Mouse (Mus musculus) liver, postnatal 0 days (tissue): ENCODE data around the gene Tma7. TPM values are rescaled to one million over a fixed set of nuclear protein-coding genes. Genes with fewer than 3 reads are reported as not detected.

Source experiments
- ATAC-seq: fragments of 200-750 bp; cut with Nextera tagmentation; 2 replicates; pipeline ENCODE4 v1.8.0; 2017; ENCODE audit warnings: mild to moderate bottlenecking, moderate library complexity
- DNase-seq: peaks from one replicate; pipeline ENCODE4 v3.0.0-alpha.2; 2016
- H3K27ac ChIP-seq: fragments of 300-500 bp; sonication (generic); 2 replicates; pipeline ENCODE4 v1.5.1; 2014; ENCODE audit warnings: antibody characterized with exemption, moderate library complexity, mild to moderate bottlenecking, low read depth
- H3K27me3 ChIP-seq: fragments of 300-500 bp; sonication (generic); 2 replicates; pipeline ENCODE4 v1.6.1; 2014; ENCODE audit warnings: low read length, control low read depth, mixed read lengths; ENCODE audit not compliant: insufficient read depth
- H3K36me3 ChIP-seq: fragments of 300-500 bp; sonication (generic); replicated peaks from 2 replicates; pipeline ENCODE4 v1.6.1; 2014; ENCODE audit warnings: mild to moderate bottlenecking, control low read depth, low read length, moderate library complexity, mixed read lengths; ENCODE audit not compliant: insufficient read depth
- H3K4me1 ChIP-seq: fragments of 300-500 bp; sonication (generic); 2 replicates; pipeline ENCODE4 v1.6.1; 2014; ENCODE audit warnings: antibody characterized with exemption, mild to moderate bottlenecking, control low read depth; ENCODE audit not compliant: insufficient read depth
- H3K4me2 ChIP-seq: fragments of 300-500 bp; sonication (generic); 2 replicates; pipeline ENCODE4 v1.6.1; 2014; ENCODE audit warnings: low read depth, mild to moderate bottlenecking, low read length, moderate library complexity, mixed read lengths
- H3K4me3 ChIP-seq: fragments of 300-500 bp; sonication (generic); 2 replicates; pipeline ENCODE4 v1.5.1; 2014; ENCODE audit warnings: low read depth, low read length
- H3K9ac ChIP-seq: fragments of 300-500 bp; sonication (generic); replicated peaks from 2 replicates; pipeline ENCODE4 v1.6.1; 2014; ENCODE audit warnings: mild to moderate bottlenecking, moderate library complexity
- H3K9me3 ChIP-seq: fragments of 300-500 bp; sonication (generic); 2 replicates; pipeline ENCODE4 v1.6.1; 2016; ENCODE audit warnings: mild to moderate bottlenecking, control low read depth, low read length, mixed read lengths
- CTCF ChIP-seq: sonication (generic); IDR thresholded peaks from 2 replicates; pipeline ENCODE4 v1.5.1; 2016; ENCODE audit warnings: antibody characterized with exemption, low read depth
- EP300 ChIP-seq: IDR thresholded peaks from 2 replicates; pipeline ENCODE4 v1.6.1; 2016; ENCODE audit warnings: antibody characterized with exemption, low read depth, mild to moderate bottlenecking
- WGBS: fragments of 180-500 bp; shearing (Covaris S2); extraction: QIAGEN DNeasy Blood & Tissue Kit; methylation state at CpG from one replicate; pipeline ENCODE4 v1.1.7; 2014; ENCODE audit not compliant: insufficient replicate concordance; 5-methylcytosine and 5-hydroxymethylcytosine counted together
- polyA plus RNA-seq: library from polyadenylated mRNA; unstranded; fragments of >200 nt; fragmentation: Nextera tagmentation; extraction: Ambion mirVana; gene quantifications from 2 replicates; pipeline ENCODE4 v1.2.1, GENCODE M21; 2015

Tma7 gene
- polyA plus RNA-seq = 283 and 284 TPM in 2 replicates

DNA sequence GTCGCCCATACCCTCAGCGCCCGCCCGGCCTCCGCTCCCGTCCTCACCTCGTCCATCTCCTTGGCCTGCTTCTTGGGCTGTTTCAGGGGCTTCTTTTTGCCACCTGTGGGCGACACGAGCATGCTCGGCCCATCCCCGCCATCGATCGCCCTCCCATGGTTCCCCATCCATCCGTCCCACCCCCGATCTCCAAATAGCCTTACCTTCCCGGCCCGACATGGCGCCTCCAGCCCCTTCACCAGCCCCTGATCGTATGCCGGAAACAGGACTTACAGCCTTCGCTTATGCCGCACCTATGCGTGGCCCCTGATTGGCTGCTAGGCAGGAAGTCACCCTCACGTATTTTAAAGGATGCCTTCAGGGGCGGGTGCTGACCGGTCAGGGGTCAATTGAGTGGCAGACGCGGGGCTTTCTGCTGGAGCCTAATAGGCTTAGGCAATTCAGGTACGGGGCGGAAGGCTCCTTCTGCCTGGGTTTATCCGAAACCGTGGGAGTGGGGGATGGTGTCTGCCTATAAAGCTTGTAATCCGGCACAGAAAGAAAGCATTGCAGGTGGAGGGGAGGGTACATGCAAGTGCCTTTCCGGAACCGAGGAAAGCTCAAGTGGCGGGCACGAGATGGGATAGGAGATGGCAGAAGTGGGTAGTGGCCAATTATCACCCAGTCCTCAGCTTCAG, at the start of gene Tma7, which contains the start of gene Ccdc51:
Gene Tma7, minus strand, starts transcription at position 464 of the 677 bp plus-strand sequence.
Gene Ccdc51, plus strand, starts transcription at position 370 of the 677 bp plus-strand sequence.
- peak; percentile 99 for ATAC-seq
- under 1% methylated on average over 37 of the region's 37 CpGs for WGBS

DNA sequence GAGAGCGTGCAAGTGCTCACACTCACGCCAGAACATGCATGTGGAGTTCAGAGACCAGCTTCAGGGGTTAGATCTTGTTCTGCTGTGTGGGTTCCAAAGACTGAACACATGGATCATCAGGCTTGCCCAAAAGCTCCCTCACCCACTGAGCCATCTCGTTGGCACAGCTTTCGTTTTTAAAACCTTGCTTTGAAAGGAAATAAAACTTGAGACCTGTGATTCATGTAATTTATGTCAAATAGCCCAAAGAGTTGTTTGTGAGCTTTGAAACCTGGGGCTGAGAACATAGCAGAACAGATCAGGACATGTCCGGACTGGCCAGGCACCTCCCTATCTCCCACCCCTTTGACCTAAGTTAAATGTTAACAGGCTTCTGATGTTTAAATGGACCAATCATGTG, 47.7 kb upstream of the Tma7 start:
- no peaks in the 10 kb centered on the region for H3K9me3 ChIP-seq
- 77% methylated on average over 5 of the region's 5 CpGs for WGBS
- DNase-seq = no peak

More for the DNA sequence above, at the start of gene Tma7, which contains the start of gene Ccdc51:
- Histone ChIP-seq H3K9ac (peak within 1 kb of the TSS; percentile 83), H3K27ac (peak within 1 kb of the TSS; percentile 73), H3K4me1 (peaks cover 19% of the 10 kb centered on the region), H3K27me3 (no peaks in the 10 kb centered on the region), H3K4me3 (peak within 1 kb of the TSS; percentile 70), H3K36me3 (no peaks in the 10 kb centered on the region; the same call in 1 of the 2 replicates), H3K9me3 (no peaks in the 10 kb centered on the region), H3K4me2 (peak within 1 kb of the TSS; percentile 77)
- DNase-seq = peak; percentile 87
- TF ChIP-seq CTCF (0 out of 2 replicates have a peak, but pooled peaks have one; percentile 3), EP300 (no peak; the same call in 1 of the 2 replicates)

DNA sequence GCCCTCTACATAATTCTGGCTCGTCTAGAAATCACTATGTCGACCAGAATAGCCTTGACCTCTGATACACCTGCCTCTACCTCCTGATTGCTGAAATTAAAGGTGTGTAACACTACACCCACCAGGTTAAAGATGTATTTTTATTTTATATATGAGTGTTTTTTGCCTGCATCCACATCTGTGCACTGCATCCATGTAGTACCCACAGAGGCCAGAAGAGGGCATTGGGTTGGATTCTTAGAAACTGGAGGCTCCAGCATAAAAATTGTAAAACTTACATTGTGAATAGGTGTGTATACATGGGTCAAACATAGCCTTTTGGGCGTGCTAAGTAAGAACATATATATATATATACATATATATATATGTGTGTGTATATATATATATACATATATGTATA, 45.8 kb upstream of the Tma7 start:
- H3K4me3 ChIP-seq = no peak overlapping the region
- no peak for ATAC-seq
- 0 out of 2 replicates have a peak, but pooled peaks cover 3% of the 10 kb centered on the region for H3K4me1 ChIP-seq
- no peak overlapping the region for H3K9ac ChIP-seq
- no peaks in the 10 kb centered on the region for H3K27me3 ChIP-seq
- H3K9me3 ChIP-seq = no peaks in the 10 kb centered on the region
- DNase-seq = no peak
- WGBS = 39% methylated on average over 3 of the region's 3 CpGs
- H3K4me2 ChIP-seq = no peak overlapping the region
- no peaks in the 10 kb centered on the region for H3K36me3 ChIP-seq
- TF ChIP-seq EP300 = no peak
- peak; percentile 44 for TF ChIP-seq CTCF
- H3K27ac ChIP-seq = no peak overlapping the region

More for the DNA sequence above, 47.7 kb upstream of the Tma7 start:
- TF ChIP-seq CTCF = no peak
- no peak for TF ChIP-seq EP300
- H3K4me1 ChIP-seq = no peaks in the 10 kb centered on the region
- no peaks in the 10 kb centered on the region for H3K27me3 ChIP-seq
- no peaks in the 10 kb centered on the region for H3K36me3 ChIP-seq
- no peak for ATAC-seq
- no peak overlapping the region for H3K27ac ChIP-seq
- no peak overlapping the region for H3K9ac ChIP-seq
- H3K4me3 ChIP-seq = no peak overlapping the region
- H3K4me2 ChIP-seq = no peak overlapping the region

DNA sequence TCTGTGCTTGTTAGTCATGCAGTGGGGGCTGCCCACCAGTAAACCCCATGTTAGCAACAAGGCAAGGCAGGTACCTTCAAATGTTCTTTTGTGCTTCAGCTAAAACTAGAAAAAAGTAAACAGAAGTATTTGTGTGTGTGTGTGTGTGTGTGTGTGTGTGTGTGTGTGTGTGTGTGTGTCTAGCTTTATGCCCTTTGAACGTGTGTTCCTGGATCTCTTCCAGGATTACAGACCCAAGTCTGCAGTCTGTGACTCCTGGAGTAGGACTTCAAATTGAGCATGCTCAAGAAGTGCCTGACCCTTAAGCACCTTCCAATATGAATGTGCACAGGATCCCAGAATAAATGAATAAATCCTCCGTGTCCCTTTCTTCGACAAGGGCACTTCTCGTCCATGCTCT, 44.7 kb upstream of the Tma7 start:
- Histone ChIP-seq H3K4me2 (no peak overlapping the region), H3K27me3 (no peaks in the 10 kb centered on the region), H3K9me3 (no peaks in the 10 kb centered on the region), H3K9ac (no peak overlapping the region), H3K4me3 (no peak overlapping the region), H3K36me3 (no peaks in the 10 kb centered on the region), H3K4me1 (0 out of 2 replicates have a peak, but pooled peaks cover 3% of the 10 kb centered on the region), H3K27ac (no peak overlapping the region)
- no peak for TF ChIP-seq CTCF
- TF ChIP-seq EP300 = no peak
- WGBS = 73% methylated on average over 4 of the region's 4 CpGs
- DNase-seq = no peak
- no peak for ATAC-seq

DNA sequence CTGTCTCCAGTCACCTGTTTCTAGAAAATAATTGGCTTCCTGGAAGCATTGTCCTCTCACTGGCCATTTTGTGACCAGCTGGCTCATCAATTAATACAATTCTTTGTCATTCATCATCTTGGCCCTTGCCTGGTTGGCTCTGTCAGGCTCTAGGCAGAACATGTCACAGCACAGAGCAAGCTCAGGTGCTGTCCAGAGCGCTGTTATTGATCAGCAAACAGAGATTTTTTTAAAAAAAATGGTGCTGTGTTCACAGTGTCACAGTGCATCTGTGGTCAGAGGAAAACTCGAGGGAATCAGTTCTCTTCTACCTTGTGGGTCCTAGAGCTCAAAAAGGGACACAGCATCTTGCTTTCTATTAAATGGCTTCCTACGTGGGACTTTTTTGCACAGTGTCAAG, 43.1 kb upstream of the Tma7 start:
- no peak overlapping the region for H3K4me3 ChIP-seq
- H3K27me3 ChIP-seq = no peaks in the 10 kb centered on the region
- H3K27ac ChIP-seq = no peak overlapping the region
- H3K9ac ChIP-seq = no peak overlapping the region
- WGBS = 50% methylated on average over 3 of the region's 3 CpGs
- no peaks in the 10 kb centered on the region for H3K9me3 ChIP-seq
- no peak overlapping the region for H3K4me2 ChIP-seq
- H3K36me3 ChIP-seq = no peaks in the 10 kb centered on the region
- DNase-seq = no peak
- peak; percentile 86 for ATAC-seq
- 0 out of 2 replicates have a peak, but pooled peaks cover 3% of the 10 kb centered on the region for H3K4me1 ChIP-seq
- TF ChIP-seq CTCF (no peak), EP300 (no peak)

DNA sequence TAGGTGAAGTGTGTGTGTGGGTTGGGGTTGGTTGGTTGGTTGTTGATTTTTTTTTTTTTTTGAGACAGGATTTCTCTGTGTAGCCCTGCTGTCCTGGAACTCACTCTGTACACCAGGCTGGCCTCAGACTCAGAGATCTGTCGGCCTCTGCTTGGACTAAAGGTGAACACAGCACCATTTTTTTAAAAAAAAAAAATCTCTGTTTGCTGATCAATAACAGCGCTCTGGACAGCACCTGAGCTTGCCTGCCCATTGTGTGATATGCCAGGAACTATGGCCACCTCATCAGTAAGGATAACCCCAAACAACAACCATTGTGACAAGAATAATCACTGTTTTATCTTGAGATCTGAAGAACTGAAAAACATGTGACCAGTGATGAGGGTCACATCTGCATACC, 42.7 kb upstream of the Tma7 start:
- 54% methylated on average over 2 of the region's 2 CpGs for WGBS
- Histone ChIP-seq H3K27me3 (no peaks in the 10 kb centered on the region), H3K36me3 (no peaks in the 10 kb centered on the region), H3K4me1 (0 out of 2 replicates have a peak, but pooled peaks cover 3% of the 10 kb centered on the region), H3K9ac (no peak overlapping the region), H3K4me2 (no peak overlapping the region), H3K4me3 (no peak overlapping the region), H3K27ac (peak overlapping the region; percentile 34; the same call in 1 of the 2 replicates), H3K9me3 (no peaks in the 10 kb centered on the region)
- TF ChIP-seq CTCF = no peak
- DNase-seq = no peak
- peak; percentile 66 for ATAC-seq
